ENCODE assay signal across 13 mouse cellular contexts in the genomic region with DNA sequence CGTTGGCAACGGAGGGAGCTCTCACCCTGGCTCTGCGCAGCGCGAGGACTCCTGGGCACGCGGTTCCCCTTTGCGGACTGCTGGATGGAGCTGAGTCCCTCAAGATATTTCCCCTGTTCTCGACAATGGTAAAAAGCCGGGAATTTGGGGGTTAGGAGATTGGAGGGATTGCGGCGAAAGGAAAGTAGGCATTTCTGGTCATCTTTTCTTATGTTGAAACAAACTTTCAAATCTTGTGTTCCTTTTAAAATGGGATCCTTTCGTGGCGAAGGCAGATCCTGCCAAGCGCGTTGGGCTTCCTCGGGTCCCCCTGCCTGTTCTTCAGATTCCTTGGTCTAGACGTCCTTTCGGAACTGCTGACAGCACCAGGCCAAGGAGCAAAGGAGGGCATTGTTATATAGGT. TPM values are rescaled to one million over a fixed set of nuclear protein-coding genes. Genes with fewer than 3 reads are reported as not detected.
DNase-seq lines count a peak whose midpoint lies in the region; ATAC-seq and TF ChIP-seq lines count a peak whose summit lies in the region.
"Had no signal": no experiment of that assay in that cellular context is flagged by ENCODE, and none has a peak within 500 bp of the region (broad histone marks: within the 10 kb centered on the region; RNA-seq: fewer than 3 reads in every experiment).

No protein-coding gene starts in this region.

- H3K9me3 ChIP-seq in lung, embryonic 15.5 days, result no peaks in the 10 kb centered on the region
- no peaks in the 10 kb centered on the region for H3K9me3 ChIP-seq in forebrain, embryonic 14.5 days (replicated peaks; ENCODE audit: control insufficient read depth, low read length)
- H3K9me3 ChIP-seq in limb, embryonic 11.5 days (ENCODE audit: control insufficient read depth, low read length), result no peaks in the 10 kb centered on the region; the same call in 1 of the 2 replicates
- H3K9me3 ChIP-seq: limb, embryonic 15.5 days had no signal

- TF ChIP-seq CTCF in thymus, adult 2 months (IDR thresholded peaks at IDR 0.05; ENCODE audit: borderline replicate concordance, control insufficient read depth, extremely low read depth, insufficient read depth, low read length, poor library complexity), result no peak

- no peak for TF ChIP-seq POLR2A in thymus, adult 2 months (IDR thresholded peaks at IDR 0.05; ENCODE audit: control insufficient read depth, extremely low read depth, insufficient read depth, low read length, poor library complexity)

- no peak for ATAC-seq in lung, embryonic 15.5 days (ENCODE audit: borderline replicate concordance, extremely low read depth, low FRiP score, low TSS enrichment)
- ATAC-seq in forebrain, embryonic 14.5 days, result no peak
- no peak for ATAC-seq in limb, embryonic 11.5 days (ENCODE audit: insufficient number of reproducible peaks, low FRiP score, low TSS enrichment, low read depth)

- H3K4me2 ChIP-seq in lung, embryonic 15.5 days, result peak overlapping the region; percentile 83; the same call in 1 of the 2 replicates
- H3K4me2 ChIP-seq in forebrain, embryonic 14.5 days (ENCODE audit: low read length), result peak overlapping the region; percentile 50; the same call in 1 of the 2 replicates
- no peak overlapping the region for H3K4me2 ChIP-seq in limb, embryonic 11.5 days (ENCODE audit: low read depth, severe bottlenecking)

- H3K27me3 ChIP-seq in lung, embryonic 15.5 days, result peaks cover 100% of the 10 kb centered on the region
- H3K27me3 ChIP-seq in forebrain, embryonic 14.5 days (replicated peaks; ENCODE audit: control insufficient read depth, insufficient read depth, low read length), result peaks cover 98% of the 10 kb centered on the region
- H3K27me3 ChIP-seq in limb, embryonic 11.5 days (ENCODE audit: control insufficient read depth, insufficient read depth, low read length), result peaks cover 94% of the 10 kb centered on the region
- peaks cover 5% of the 10 kb centered on the region; the same call in 1 of the 2 replicates for H3K27me3 ChIP-seq in thymus, adult 2 months (ENCODE audit: control insufficient read depth, insufficient read depth, low read length)

- no peak overlapping the region for H3K27ac ChIP-seq in lung, embryonic 15.5 days
- no peak overlapping the region; the same call in 1 of the 2 replicates for H3K27ac ChIP-seq in forebrain, embryonic 14.5 days (ENCODE audit: low read depth, low read length)
- H3K27ac ChIP-seq in limb, embryonic 11.5 days (replicated peaks; ENCODE audit: low read depth, low read length), result no peak overlapping the region
- no peak overlapping the region for H3K27ac ChIP-seq in thymus, adult 2 months (ENCODE audit: control insufficient read depth, insufficient read depth, low read length)
- H3K27ac ChIP-seq: limb, embryonic 15.5 days had no signal

- WGBS in lung, embryonic 15.5 days, result 2% methylated on average over 19 of the region's 19 CpGs
- under 1% methylated on average over 19 of the region's 19 CpGs for WGBS in forebrain, embryonic 14.5 days
- 1% methylated on average over 19 of the region's 19 CpGs for WGBS in limb, embryonic 11.5 days
- 87% methylated on average over 19 of the region's 19 CpGs for WGBS in thymus, adult 2 months

- peaks cover 25% of the 10 kb centered on the region for H3K4me1 ChIP-seq in lung, embryonic 15.5 days
- H3K4me1 ChIP-seq in forebrain, embryonic 14.5 days (ENCODE audit: control insufficient read depth, insufficient read depth, low read length), result peaks cover 9% of the 10 kb centered on the region
- peaks cover 35% of the 10 kb centered on the region for H3K4me1 ChIP-seq in limb, embryonic 11.5 days (ENCODE audit: control insufficient read depth, insufficient read depth, low read length)
- H3K4me1 ChIP-seq in thymus, adult 2 months (replicated peaks; ENCODE audit: control insufficient read depth, insufficient read depth, low read length), result peaks cover 6% of the 10 kb centered on the region; the same call in 1 of the 2 replicates

- H3K4me3 ChIP-seq in lung, embryonic 15.5 days, result no peak overlapping the region
- peak overlapping the region; percentile 35; the same call in 1 of the 2 replicates for H3K4me3 ChIP-seq in forebrain, embryonic 14.5 days (ENCODE audit: low read depth, low read length)
- H3K4me3 ChIP-seq in limb, embryonic 11.5 days (ENCODE audit: low read depth, low read length), result no peak overlapping the region
- H3K4me3 ChIP-seq in thymus, adult 2 months (ENCODE audit: control insufficient read depth, insufficient read depth, low read length), result no peak overlapping the region

- H3K36me3 ChIP-seq in lung, embryonic 15.5 days, result no peaks in the 10 kb centered on the region
- no peaks in the 10 kb centered on the region for H3K36me3 ChIP-seq in forebrain, embryonic 14.5 days (ENCODE audit: control insufficient read depth, insufficient read depth, low read length)
- H3K36me3 ChIP-seq in limb, embryonic 11.5 days (ENCODE audit: control insufficient read depth, insufficient read depth, low read length), result no peaks in the 10 kb centered on the region
- H3K36me3 ChIP-seq in thymus, adult 2 months (ENCODE audit: control insufficient read depth, insufficient read depth, low read length), result no peaks in the 10 kb centered on the region
- H3K36me3 ChIP-seq: limb, embryonic 15.5 days had no signal

- DNase-seq in lung, adult 18-20 months, result no peak
- peak; percentile 33 for DNase-seq in forebrain, embryonic 14.5 days (ENCODE audit: low spot score)
- peak; percentile 60 for DNase-seq in limb, embryonic 11.5 days (ENCODE audit: low spot score)
- no peak for DNase-seq in urinary bladder, adult 2 months (ENCODE audit: low spot score)
- DNase-seq in urinary bladder, adult 18-20 months (ENCODE audit: low spot score in 2 of 2), result no peak
- no peak for DNase-seq in thymus, adult 2 months
- no peak for DNase-seq in MN1 (ENCODE audit: low spot score)
- DNase-seq: cerebellum, adult 2 months; lung, postnatal 14 days had no signal

- H3K9ac ChIP-seq in lung, embryonic 15.5 days, result no peak overlapping the region
- no peak overlapping the region for H3K9ac ChIP-seq in forebrain, embryonic 14.5 days (ENCODE audit: low read length)
- H3K9ac ChIP-seq in limb, embryonic 11.5 days (ENCODE audit: low read length), result no peak overlapping the region
- H3K9ac ChIP-seq: limb, embryonic 15.5 days had no signal

RNA-seq across cellular contexts. Expression of a gene that starts 1.0 kb away (rescaled TPM):
- polyA plus RNA-seq in lung, embryonic 15.5 days (2015; fragmentation: Nextera tagmentation; extraction: Ambion mirVana), result 0.16 TPM in 1 of 2 replicates, not detected in the other
- 20.3 and 20.7 TPM in 2 replicates for polyA plus RNA-seq in forebrain, embryonic 14.5 days (2014; fragmentation: Nextera tagmentation; extraction: Ambion mirVana)
- 1.3 and 1.6 TPM in 2 replicates for polyA plus RNA-seq in limb, embryonic 11.5 days (2014; fragmentation: Nextera tagmentation; extraction: Ambion mirVana)
- polyA plus RNA-seq in urinary bladder, adult 2 months (2012; rRNA removed), result not detected in 2 replicates
- polyA plus RNA-seq in thymus, adult 2 months (2012; rRNA removed), result 0.13 and 0.18 TPM in 2 replicates
- polyA plus RNA-seq: heart, postnatal 0 days; testis, adult 2 months had no signal

Comparison
In these comparisons a context has a peak if more than half of its experiments do, and no peak if none do; other contexts are left out.
1. DNase-seq: peak in forebrain, embryonic 14.5 days (single experiment) and limb, embryonic 11.5 days (single experiment); none in lung, adult 18-20 months (0 of 2), urinary bladder, adult 2 months (single experiment), urinary bladder, adult 18-20 months (0 of 2), thymus, adult 2 months (single experiment) and MN1 (single experiment).